Mouse (Mus musculus): Measurements from ENCODE around the gene 1300017J02Rik.

1300017J02Rik gene

DNA sequence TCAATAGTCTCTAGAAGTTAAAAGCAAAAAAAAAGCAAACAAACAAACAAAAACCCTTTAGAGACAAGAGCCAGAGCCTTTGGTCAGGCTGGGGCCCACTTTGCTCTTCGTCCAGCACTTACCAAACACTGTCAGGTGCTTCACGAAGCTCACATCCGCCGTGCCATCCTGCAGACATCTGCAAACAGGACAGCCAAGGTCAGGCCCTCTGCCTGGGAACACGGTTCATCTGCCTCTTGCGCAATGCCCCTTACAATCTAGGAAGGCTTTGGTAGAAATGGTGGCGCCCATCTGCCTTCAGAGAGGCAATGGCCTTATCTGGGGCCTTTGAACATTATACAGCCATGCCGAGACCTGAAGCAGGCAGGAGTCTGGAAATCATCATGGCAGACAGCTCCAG is 30.1 kb downstream of the 1300017J02Rik start:
- no peak for DNase-seq (ENCODE audit: extremely low spot score, low read depth, low spot score)

DNA sequence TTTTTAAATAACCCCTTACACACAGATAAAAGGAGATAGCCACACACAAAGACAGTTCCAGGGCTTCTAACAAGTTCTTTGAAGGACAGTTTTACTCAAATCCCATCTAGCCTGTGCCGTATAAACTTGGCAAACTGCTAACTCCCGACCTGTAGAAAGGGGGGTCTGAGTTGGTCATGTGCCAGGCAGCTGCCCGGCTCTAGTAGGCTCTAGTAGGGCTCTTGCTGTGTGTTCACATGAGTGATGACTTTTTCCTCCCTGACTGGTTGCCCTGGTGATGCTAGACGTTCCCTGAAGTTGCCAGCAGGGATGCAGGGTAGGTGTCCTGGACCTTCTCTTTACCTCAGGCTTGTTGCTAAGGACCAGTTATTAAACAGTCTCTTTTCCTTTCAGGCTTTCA is 33.8 kb downstream of the 1300017J02Rik start:
- no peak for DNase-seq (ENCODE audit: extremely low spot score, low read depth, low spot score)

DNA sequence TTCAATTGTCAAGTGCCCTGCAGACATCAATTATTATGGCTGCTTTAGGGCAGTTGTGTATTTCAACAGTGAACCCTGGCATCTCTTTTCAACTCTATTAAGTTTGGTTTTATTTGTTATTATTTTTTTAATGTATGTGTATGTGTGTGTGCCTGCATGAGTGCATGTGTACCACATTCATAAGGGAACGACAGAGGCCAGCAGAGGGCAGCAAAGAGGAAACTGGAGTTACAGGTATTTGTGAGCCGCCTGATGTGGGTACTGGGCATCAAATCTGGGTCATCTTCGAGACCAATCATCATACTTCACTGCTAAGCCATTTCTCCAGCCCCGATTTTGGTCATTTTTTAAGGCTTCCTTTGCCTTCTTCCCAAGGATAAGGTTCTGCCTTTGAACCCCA is 39.1 kb downstream of the 1300017J02Rik start:
- no peak for DNase-seq (ENCODE audit: extremely low spot score, low read depth, low spot score)

DNA sequence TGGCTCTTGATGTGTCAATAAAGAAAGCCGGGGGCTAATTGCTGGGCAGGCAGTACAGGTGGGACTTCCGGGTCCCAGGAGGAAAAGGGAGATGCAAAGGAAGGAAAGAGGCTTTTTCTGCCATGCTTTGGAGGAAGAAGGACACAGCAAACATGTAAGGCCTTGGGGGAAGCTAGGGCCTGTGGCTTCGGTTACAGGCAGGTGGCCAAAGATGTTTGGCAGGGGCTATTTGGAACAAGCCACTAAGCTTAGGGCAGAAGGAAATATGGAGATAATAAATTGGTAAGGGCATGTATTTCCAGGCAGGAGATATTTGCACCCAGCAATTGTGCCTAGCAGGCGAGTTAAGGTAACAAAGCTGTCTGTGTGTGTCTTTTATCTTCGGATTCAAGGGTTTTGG is 52.0 kb downstream of the 1300017J02Rik start:
- no peak for DNase-seq (ENCODE audit: extremely low spot score, low read depth, low spot score)

DNA sequence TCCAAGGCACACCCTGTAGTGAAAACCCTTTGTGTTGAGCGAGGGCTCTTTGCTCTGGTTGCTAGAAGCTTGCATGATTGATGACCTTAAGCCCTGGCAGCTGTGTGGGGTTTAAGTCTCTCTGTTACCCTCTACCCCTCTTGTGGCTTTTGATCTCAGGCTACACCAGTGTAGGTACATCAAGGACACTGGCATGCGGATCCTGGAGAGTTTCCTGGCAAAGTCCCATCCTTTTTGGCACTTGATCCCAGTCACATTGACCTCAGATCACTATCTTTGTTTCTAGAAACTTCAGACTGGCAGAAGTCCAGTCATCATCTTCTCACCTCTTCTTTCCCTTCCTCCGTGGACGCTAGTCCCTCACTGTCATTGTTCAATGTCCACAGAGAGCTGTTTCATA is 56.3 kb downstream of the 1300017J02Rik start:
- no peak for DNase-seq (ENCODE audit: extremely low spot score, low read depth, low spot score)

DNA sequence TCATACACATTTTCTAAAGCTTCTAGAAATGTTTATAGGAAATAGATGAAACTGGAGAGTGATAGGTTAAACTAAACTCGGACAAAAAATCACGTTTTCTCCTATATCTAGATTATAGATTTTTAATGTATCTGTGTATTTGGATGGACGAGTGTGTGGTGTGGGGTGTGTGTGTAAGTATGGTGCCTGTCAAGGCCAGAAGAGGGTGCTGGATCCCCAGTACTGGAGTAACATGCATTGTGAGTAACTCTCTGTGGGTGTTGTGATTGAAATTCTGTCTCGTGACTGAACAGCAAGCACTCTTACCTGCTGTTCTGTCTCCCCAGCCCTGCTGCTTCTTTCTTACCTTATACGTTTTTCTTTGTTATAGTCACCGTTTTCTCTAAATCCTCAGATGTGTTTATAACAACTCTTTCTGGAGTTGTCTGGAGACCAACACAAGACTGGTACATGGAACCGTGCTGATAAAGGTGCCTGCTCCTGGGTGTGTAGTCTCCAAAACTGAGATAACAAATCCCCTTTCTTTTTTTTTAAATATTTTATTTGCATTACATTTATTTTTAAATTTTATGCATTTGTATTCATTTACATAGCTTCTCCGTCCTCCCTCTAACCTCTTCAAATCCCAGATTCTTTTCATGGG is 58.2 kb downstream of the 1300017J02Rik start:
- no peak for DNase-seq (ENCODE audit: extremely low spot score, low read depth, low spot score)

DNA sequence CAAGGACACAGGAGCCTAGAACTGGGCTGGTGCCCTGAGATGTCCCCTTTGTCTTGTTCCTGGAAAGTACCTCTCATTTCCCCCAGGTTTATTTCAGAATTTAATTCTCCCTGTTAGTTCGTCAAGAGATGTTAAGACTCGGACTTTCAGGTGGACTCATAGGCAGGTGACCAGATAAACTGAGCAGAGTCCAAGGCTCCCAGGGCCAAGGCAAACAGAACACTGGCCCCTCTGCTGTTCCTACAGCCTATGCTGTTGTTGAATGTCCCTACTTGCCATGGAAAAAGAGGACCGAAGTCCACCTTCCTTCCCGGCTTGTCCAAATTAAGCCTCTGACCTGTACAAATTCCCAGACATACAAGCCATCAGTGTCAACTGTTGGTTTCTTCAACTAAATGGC is 61.2 kb downstream of the 1300017J02Rik start:
- no peak for DNase-seq (ENCODE audit: extremely low spot score, low read depth, low spot score)

DNA sequence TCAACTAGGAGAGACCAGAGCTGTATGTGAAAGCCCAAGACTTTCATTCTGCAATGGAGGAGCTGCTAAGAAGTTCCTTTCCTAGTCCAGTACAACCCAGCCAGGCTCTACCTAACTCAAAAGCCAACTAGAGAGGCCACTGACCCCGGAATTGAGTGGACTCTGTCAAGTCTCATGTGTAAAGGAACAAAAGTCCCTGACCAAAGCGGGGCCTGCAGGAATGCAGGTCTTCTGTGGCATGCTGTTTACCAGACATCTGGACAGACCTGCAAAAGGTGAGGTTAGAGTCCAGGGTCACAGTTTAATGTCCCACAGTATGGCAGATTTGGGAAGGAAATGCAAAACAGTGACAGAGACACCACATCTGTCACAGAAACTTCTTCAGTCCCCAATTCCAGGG is 63.7 kb downstream of the 1300017J02Rik start:
- no peak for DNase-seq (ENCODE audit: extremely low spot score, low read depth, low spot score)

DNA sequence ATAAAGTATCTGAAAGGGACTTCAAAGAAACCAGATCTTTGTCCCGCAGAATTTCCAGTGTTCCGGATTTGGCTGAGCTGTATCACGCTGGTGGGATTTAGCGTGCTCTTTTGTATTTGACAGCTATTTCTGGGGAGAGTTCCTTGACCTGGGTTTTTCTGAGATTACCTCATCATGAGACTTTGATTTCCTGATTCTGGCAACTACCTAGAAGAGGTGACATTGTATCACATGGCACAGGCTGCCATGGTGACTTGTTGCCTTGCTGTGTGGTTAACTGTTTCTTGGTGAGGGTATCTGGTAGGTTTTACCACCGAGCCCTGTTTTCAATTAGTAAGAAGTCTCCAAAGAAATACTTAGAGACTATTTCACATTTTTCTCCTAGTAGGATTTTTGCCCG is 65.4 kb downstream of the 1300017J02Rik start:
- DNase-seq (ENCODE audit: extremely low spot score, low read depth, low spot score) = no peak

DNA sequence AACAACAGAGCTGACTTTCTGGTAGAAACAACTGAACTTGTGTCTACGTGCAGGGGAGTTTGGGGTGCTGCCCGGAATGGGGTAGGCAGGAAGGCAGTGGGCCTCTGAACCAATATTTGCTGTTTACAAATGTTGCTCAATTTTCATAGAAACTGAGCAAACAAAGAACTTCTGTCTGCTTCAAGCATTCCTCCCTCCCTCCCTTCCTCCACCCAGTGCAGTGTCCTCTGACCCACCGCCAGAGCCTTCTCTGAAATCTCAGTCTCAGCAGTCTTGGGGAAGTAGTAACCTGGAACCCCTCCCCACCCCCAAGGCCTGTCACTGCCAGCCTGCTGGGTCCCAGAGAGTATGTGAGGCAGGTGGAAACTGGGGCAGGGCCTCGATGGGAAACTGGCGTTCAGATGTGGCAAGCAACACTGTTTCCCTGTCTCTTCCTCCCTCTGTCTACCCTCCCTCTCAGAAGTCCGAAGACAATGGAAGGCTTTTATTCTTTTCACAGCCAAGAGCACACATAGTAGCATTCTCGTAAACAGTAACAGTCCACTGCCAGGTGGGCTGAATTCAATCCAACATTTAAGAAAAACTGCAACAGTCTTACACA is 70.2 kb downstream of the 1300017J02Rik start:
- no peak for DNase-seq (ENCODE audit: extremely low spot score, low read depth, low spot score)

DNA sequence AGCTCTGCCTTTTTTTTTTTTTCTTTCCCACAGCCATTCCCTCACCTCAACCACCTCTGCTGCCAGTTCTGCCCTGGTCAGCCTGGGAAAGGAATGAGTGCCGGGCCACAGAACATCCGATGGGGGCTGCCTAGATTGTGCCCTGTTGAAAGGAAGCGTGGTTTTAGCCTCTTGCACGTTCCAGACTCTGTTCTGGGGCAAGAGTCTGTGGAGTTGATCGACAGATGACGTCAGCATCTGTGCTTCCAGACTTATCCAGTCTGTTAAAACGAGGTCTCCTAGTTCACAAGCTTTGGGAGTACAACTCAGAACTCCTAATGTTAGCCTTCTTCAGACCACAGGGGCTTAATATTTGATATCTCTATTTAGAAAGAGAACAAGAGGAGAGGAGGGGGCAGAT is 70.8 kb downstream of the 1300017J02Rik start:
- no peak for DNase-seq (ENCODE audit: extremely low spot score, low read depth, low spot score)

DNA sequence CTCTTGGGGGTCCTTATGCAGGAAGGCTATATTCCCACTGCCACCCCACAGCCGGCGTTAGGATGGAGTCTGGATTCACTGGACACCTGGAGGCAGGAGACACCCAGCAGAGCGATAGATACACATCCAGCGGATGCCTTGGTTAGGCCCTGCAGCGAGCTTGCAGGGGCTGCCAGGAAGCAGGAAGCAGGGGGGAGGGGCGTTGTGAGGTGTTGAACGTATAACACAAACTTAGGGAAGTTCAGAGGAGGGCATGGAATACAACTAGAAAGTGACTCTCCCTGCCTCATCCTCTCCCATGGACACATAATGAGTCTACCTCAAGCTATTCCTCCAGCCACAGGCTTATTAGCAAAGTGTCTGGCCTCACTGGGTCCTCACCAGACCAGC is 71.9 kb downstream of the 1300017J02Rik start:
- DNase-seq (ENCODE audit: extremely low spot score, low read depth, low spot score) = no peak

DNA sequence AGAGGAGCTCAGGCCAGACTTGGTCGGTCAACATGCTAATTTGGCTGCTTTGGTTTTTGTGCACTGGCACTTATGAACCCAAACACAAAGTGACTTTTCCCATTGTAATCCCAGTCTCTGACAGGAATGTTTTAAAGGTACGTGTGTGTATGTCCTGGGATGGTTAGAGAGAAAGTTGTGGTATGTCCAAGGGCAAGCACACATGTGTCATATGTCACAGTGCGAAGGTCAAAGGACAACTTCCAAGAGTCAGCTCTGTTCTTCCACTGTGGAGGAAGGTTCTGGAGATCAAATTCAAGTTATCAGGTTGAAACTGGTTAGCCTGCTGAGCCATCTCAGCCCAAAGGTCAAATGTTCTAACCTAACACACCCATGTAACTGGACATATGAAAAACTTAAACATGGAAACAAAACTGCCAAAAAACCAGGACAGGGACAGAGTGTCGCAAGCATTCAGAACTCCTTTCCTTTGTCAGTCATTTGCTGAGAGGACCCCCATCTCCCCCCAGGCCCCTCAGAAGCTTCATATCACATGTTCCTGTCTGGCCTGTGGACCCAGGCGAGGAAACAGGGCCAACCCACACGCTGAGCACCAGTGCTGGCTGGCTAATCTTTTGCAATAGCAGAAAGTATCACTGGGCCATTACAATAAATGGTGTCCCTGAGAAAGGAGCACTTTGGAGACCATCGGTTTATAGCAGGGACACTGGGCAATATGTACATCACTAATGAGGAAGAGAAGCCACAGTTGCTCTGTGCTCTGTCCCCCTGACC is 72.5 kb downstream of the 1300017J02Rik start:
- no peak for DNase-seq (ENCODE audit: extremely low spot score, low read depth, low spot score)

DNA sequence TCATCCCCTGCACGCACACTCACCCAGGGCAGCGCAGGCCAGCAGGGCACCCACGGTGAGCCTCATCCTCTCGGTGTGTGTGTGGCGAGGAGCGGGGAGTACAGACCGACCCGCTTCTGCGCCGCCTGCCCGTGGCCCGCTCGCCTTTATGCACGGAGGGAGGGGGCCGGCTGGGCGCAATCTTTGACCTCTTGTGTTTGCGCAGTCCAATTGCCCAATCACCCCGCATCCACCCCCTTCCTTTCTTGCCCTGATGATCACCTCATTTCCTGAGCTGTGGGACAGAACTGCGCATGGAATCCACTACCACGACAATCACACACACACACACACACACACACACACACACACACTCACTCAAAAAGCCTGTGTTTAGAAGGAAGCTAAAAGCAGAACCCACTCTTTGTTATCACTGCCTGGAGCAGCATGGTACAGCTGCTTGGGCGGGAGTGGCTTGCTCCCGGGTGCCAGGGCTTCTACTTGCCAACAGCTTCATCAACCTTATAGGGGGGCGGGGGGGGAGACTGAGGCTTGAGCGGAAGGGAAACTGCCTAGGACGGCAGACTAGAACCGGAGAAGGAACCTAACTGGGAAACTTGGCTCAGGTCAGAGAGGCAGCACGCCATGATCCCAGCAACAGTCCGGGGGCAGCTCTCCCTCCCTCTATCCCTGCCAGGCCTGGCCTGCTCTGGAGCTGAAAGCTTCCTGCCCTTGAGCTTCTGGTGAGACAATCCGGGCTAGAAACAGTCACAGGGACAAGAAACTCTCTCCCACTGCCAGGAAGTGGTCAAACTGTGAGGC is 74.5 kb downstream of the 1300017J02Rik start, which contains the start of the genes Gm20425 and Trf:
Gm20425 (minus strand) TSS at position 157 of the 801 bp plus-strand sequence.
Trf (minus strand) TSS at position 294 of the 801 bp plus-strand sequence.
- DNase-seq (ENCODE audit: extremely low spot score, low read depth, low spot score) = no peak

DNA sequence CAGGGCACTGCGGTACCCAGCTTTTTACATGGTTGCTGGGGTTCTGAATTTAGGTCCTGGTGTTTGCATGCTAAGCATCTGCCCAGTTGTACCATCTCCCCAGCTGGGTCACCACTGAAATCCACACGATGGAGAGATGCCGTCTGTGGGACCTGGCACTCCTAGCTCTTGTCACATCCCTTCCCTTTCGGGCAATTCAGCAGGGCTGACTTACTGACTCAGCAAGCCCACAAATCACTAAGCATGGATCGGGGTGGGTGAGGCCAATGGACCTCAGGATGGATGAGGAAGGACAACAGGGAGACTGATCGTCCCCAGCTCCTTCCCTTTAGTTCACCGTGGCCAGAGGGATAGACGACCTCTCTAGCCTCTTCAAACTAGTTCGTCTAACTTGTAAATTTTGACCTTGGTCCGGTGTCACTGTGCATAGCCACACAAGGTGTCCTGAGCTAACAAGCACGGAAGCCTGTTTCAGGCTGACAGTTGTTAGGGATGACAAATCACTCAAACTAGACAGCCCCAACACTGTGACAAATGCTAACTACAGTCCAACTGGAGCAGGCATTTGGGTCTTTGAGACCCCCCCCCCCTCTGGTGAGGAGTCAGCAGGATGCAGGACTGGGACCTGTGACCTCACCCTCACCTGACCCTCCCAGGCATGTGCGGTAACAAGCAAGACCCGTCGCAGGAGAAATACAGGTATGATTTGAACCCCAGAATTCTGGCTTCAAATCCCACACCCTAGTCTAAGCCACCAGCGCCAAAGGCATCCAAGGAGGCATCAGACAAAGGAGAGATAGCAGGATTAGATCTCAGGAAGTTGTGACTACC is 75.6 kb downstream of the 1300017J02Rik start:
- no peak for DNase-seq (ENCODE audit: extremely low spot score, low read depth, low spot score)

DNA sequence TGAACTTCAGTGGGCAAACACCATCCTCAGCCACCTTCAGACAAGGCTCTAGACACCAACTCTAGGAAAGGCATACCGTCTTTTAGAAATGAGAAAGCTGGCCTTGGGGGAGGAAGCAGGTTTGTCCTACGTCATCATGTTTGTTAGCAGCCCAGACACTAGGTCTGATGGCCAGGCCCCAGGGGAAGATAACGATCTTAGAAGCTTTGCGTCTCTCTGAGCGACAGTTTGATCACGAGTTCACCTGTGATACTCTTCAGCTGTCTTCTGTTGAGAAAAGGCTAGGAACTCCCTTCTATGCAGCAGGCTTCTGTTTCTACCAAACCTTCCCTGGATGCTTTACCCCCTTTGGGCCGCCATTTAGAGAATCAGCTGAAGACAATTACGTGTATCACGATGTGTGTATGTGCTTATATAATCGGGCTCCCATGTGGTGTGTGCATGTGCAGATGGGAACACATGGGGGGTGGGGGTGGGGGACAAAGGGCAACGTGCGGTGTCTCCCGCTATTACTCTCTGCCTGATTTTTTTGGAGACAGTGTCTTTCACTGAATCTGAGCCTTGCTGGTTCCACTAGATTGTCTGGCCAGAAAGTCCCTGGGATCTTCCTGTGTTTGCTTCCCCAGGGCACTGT is 76.4 kb downstream of the 1300017J02Rik start:
- no peak for DNase-seq (ENCODE audit: extremely low spot score, low read depth, low spot score)

DNA sequence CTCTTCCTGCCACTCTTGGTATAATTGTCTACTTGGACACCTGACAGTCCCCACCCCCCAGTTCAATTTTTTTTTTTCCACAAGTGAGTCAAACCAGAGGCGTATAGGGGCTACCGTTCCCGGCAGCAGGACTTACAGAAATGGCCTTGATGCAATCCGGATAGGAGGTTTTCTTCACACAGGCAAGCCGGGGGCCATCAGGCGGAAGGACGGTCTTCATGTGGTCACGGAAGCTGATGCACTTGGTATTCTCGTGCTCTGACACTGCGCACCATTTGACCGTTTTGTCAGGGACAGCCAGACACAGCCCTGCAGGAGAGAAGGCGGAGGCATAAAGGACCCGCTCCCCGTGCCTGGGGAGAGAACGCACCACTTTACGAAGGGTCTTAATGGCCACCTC is 77.1 kb downstream of the 1300017J02Rik start:
- DNase-seq (ENCODE audit: extremely low spot score, low read depth, low spot score) = no peak

DNA sequence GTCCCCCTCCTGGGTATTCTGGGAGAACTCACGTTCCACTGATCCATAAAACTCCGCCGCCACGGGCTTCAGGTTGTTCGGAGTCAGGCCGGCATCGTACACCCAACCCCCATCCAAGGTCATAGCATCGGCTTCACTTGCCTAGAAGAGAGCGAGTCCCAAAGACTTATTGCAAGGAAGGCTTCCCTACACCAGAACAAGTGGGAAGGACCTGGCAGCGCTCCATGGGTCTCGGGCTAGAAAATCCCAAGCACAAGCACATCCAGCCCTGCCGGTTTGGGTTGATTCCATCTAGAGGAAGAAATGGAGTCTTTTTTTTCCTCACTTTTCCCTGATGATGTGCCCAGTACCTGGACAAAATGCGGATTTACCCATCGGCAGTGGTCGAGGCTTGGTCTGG is 78.1 kb downstream of the 1300017J02Rik start:
- DNase-seq (ENCODE audit: extremely low spot score, low read depth, low spot score) = no peak

DNA sequence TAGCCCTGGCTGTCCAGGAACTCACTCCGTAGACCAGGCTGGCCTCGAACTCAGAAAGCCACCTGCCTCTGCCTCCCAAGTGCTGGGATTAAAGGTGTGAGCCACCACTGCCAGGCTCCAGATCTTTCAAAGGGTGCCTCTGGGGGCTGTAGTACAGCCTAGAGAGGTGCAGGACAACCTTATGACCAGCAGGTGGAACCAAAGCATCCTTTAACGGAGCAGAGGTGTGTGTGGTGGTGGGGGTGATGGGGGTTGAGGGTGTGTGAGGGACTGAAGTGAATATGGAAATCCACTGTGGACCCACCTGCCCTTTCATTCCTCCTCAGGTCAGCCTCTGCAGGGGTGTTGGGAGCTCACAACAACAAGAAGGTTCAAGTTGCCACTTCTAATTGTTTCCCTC is 79.4 kb downstream of the 1300017J02Rik start:
- no peak for DNase-seq (ENCODE audit: extremely low spot score, low read depth, low spot score)

DNA sequence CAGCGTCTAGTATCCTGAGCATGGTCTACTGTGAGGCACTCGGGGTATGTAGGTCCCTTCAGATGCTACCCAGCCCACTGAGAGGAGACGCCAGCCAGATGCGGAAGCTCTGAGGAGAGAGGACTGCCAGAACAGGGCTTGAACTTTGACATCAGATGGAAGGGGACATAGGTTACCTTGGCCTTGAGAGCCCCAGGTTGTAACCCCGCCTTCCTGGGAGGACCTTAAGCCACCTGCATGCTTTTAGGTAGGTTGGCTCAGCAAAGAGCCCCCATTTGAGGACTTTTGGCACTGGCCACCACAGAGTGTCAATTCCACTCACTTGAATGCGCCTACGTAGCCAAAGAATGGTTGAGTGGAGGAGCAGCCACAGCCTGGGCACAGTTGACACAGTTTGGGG is 80.2 kb downstream of the 1300017J02Rik start:
- no peak for DNase-seq (ENCODE audit: extremely low spot score, low read depth, low spot score)
